Mouse (Mus musculus): ENCODE data around the gene Mycbpap.
A peak's percentile ranks its signal among the peaks of the same experiment; 100 is the strongest.

DNA sequence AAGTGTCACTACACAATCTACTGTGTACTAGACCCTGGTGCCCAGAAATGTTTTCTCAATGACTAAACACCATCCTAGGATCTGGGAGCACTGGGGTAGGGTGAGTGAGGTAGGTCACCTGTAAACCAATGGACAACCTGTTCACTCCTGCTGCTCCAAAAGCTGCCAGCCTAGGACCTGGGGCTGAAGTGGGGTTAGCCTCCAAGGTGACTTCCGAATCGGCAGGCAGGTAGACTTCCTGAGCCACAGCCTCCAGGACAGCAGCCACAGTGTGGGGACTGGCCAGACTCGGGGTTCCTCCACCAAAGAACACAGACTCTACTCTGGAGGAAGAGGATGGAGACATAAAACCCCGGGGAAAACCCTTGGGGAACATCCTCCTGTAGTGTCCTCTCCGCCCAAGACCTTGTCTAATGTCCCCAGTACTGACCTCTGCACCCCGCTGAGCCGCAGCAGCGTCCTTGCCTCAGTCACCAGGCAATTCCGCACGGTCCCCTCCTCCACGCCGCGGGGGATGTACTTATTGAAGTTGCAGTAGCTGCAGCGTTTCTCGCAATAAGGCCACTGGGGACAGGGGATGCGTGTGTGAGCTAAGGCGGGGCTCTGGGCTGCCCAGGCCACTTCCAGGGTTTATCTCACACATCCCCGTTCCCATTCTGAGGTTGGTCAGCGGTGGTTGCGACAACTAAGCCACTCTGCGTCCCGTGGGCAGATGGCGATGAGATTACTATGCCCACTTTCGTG is 26.7 kb upstream of the Mycbpap start:
- TF ChIP-seq CTCF (IDR thresholded peaks at IDR 0.05; ENCODE audit: low read depth, low read length) (0 out of 2 replicates have a peak, but pooled peaks have one; percentile 5), POLR2A (IDR thresholded peaks at IDR 0.05; ENCODE audit: extremely low read depth, insufficient read depth, low read length) (no peak)

Measured in liver, adult 2 months (tissue).